9 mouse cellular contexts compared by ENCODE assay signal in genomic region chr9:78107912-78108795, GRCm38 (mm10). TPM values are rescaled to one million over a fixed set of nuclear protein-coding genes. Genes with fewer than 3 reads are reported as not detected.
DNase-seq lines count a peak whose midpoint lies in the region; ATAC-seq and TF ChIP-seq lines count a peak whose summit lies in the region.
"Had no signal": no experiment of that assay in that cellular context is flagged by ENCODE, and none has a peak within 500 bp of the region (broad histone marks: within the 10 kb centered on the region; RNA-seq: fewer than 3 reads in every experiment).

No protein-coding gene starts in this region.

- H3K4me3 ChIP-seq in CH12.LX (replicated peaks in 1 of 3; ENCODE audit: low read depth in 2 of 3, low read length in 2 of 3, poor library complexity in 1 of 3), result peak overlapping the region; percentile 75 to 88 (median 88)
- H3K4me3 ChIP-seq in forebrain, embryonic 10.5 days, result peak overlapping the region; percentile 93
- peak overlapping the region; percentile 91 for H3K4me3 ChIP-seq in heart, embryonic 15.5 days
- peak overlapping the region; percentile 81 for H3K4me3 ChIP-seq in liver, postnatal 0 days (ENCODE audit: low read depth, low read length)
- peak overlapping the region; percentile 73 for H3K4me3 ChIP-seq in neural tube, embryonic 13.5 days

- under 1% methylated on average over 88 of the region's 88 CpGs for WGBS in forebrain, embryonic 10.5 days
- 1% methylated on average over 87 of the region's 88 CpGs for WGBS in heart, embryonic 15.5 days
- WGBS in liver, postnatal 0 days (ENCODE audit: insufficient replicate concordance), result under 1% methylated on average over 84 of the region's 88 CpGs
- under 1% methylated on average over 88 of the region's 88 CpGs for WGBS in neural tube, embryonic 13.5 days

- peak overlapping the region; percentile 76 for H3K27ac ChIP-seq in CH12.LX (ENCODE audit: insufficient read depth, low read depth)
- peak overlapping the region; percentile 93 for H3K27ac ChIP-seq in forebrain, embryonic 10.5 days
- peak overlapping the region; percentile 96 for H3K27ac ChIP-seq in heart, embryonic 15.5 days
- peak overlapping the region; percentile 98 for H3K27ac ChIP-seq in liver, postnatal 0 days (ENCODE audit: low read depth)
- peak overlapping the region; percentile 95 for H3K27ac ChIP-seq in neural tube, embryonic 13.5 days (replicated peaks)

- TF ChIP-seq POLR2A in CH12.LX (IDR thresholded peaks at IDR 0.05; ENCODE audit: low read depth, low read length), result peak; percentile 75

- in situ Hi-C loops in CH12.LX (cut with MboI; ENCODE audit: low pct_ligation_motif_present, low pct_unique_long_range_greater_than_20kb, low sequenced_read_pairs), result no loop called here

- peak; percentile 75 for DNase-seq in CH12.LX (ENCODE audit: extremely low read depth)
- DNase-seq in c-Kit-positive CD71-negative TER-119-negative erythroid progenitor cells, embryonic 14.5 days (ENCODE audit: low read depth), result peak; percentile 56
- DNase-seq in forebrain, embryonic 10.5 days (ENCODE audit: extremely low spot score, low spot score), result peak; percentile 80
- peak; percentile 71 to 89 for DNase-seq in kidney, postnatal 36 days
- peak; percentile 90 for DNase-seq in liver, postnatal 0 days
- DNase-seq in telencephalon, adult 2 months (ENCODE audit: low read depth, low spot score), result peak; percentile 67

- H3K36me3 ChIP-seq in CH12.LX (replicated peaks in 1 of 2; ENCODE audit: control insufficient read depth in 1 of 2, insufficient read depth in 1 of 2, low read length in 1 of 2), result peaks cover 2 to 19% of the 10 kb centered on the region in 2 experiments
- H3K36me3 ChIP-seq in forebrain, embryonic 10.5 days (replicated peaks), result 0 out of 2 replicates have a peak, but pooled peaks cover 5% of the 10 kb centered on the region
- no peaks in the 10 kb centered on the region for H3K36me3 ChIP-seq in heart, embryonic 15.5 days
- peaks cover 8% of the 10 kb centered on the region; the same call in 1 of the 2 replicates for H3K36me3 ChIP-seq in liver, postnatal 0 days (replicated peaks; ENCODE audit: insufficient read depth, low read length)
- no peaks in the 10 kb centered on the region for H3K36me3 ChIP-seq in neural tube, embryonic 13.5 days

- TF ChIP-seq RAD21 in CH12.LX (IDR thresholded peaks at IDR 0.05; ENCODE audit: low read depth, low read length), result no peak

- peaks cover 4 to 46% of the 10 kb centered on the region in 2 experiments; a peak in 3 of 4 replicates for H3K4me1 ChIP-seq in CH12.LX (ENCODE audit: control insufficient read depth in 1 of 2, insufficient read depth in 2 of 2)
- H3K4me1 ChIP-seq in forebrain, embryonic 10.5 days, result peaks cover 35% of the 10 kb centered on the region
- peaks cover 26% of the 10 kb centered on the region for H3K4me1 ChIP-seq in heart, embryonic 15.5 days (replicated peaks)
- H3K4me1 ChIP-seq in liver, postnatal 0 days (ENCODE audit: insufficient read depth), result peaks cover 39% of the 10 kb centered on the region
- H3K4me1 ChIP-seq in neural tube, embryonic 13.5 days (replicated peaks), result peaks cover 33% of the 10 kb centered on the region

- no peaks in the 10 kb centered on the region; the same call in 1 of the 2 replicates for H3K79me2 ChIP-seq in CH12.LX (replicated peaks; ENCODE audit: control insufficient read depth, extremely low read depth, insufficient read depth, poor library complexity, severe bottlenecking)

- no peaks in the 10 kb centered on the region for H3K27me3 ChIP-seq in CH12.LX (replicated peaks)
- peaks cover 6% of the 10 kb centered on the region; the same call in 1 of the 2 replicates for H3K27me3 ChIP-seq in forebrain, embryonic 10.5 days (ENCODE audit: poor library complexity, severe bottlenecking)
- H3K27me3 ChIP-seq in heart, embryonic 15.5 days, result no peaks in the 10 kb centered on the region
- no peaks in the 10 kb centered on the region for H3K27me3 ChIP-seq in liver, postnatal 0 days (ENCODE audit: insufficient read depth, low read length)
- no peaks in the 10 kb centered on the region for H3K27me3 ChIP-seq in neural tube, embryonic 13.5 days

- peak overlapping the region; percentile 86 for H3K9ac ChIP-seq in CH12.LX (ENCODE audit: insufficient read depth, low read depth)
- H3K9ac ChIP-seq in heart, embryonic 15.5 days, result peak overlapping the region; percentile 91
- peak overlapping the region; percentile 92 for H3K9ac ChIP-seq in liver, postnatal 0 days (replicated peaks)
- peak overlapping the region; percentile 87 for H3K9ac ChIP-seq in neural tube, embryonic 13.5 days

- TF ChIP-seq CTCF in CH12.LX (conservative IDR thresholded peaks at IDR 0.05 in 1 of 2, IDR thresholded peaks at IDR 0.05 in 1 of 2; ENCODE audit: low read depth in 2 of 2, low read length in 2 of 2), result no peak
- 0 out of 2 replicates have a peak, but pooled peaks have one; percentile 1 for TF ChIP-seq CTCF in liver, postnatal 0 days (IDR thresholded peaks at IDR 0.05; ENCODE audit: low read depth)

- peak overlapping the region; percentile 52 for H3K4me2 ChIP-seq in CH12.LX (ENCODE audit: insufficient read depth, low read depth, poor library complexity, severe bottlenecking)
- peak overlapping the region; percentile 83 for H3K4me2 ChIP-seq in heart, embryonic 15.5 days
- peak overlapping the region; percentile 84 for H3K4me2 ChIP-seq in liver, postnatal 0 days (ENCODE audit: low read depth, low read length)
- H3K4me2 ChIP-seq in neural tube, embryonic 13.5 days, result peak overlapping the region; percentile 91

- dilution Hi-C loops in CH12.LX (cut with MboI; ENCODE audit: extremely low pct_ligation_motif_present, extremely low pct_unique_long_range_greater_than_20kb, low sequenced_read_pairs), result no loop called here

- no peaks in the 10 kb centered on the region for H3K9me3 ChIP-seq in CH12.LX (replicated peaks; ENCODE audit: low read length)
- no peaks in the 10 kb centered on the region for H3K9me3 ChIP-seq in forebrain, embryonic 10.5 days
- H3K9me3 ChIP-seq in heart, embryonic 15.5 days (replicated peaks), result no peaks in the 10 kb centered on the region
- no peaks in the 10 kb centered on the region for H3K9me3 ChIP-seq in liver, postnatal 0 days (ENCODE audit: low read length)
- H3K9me3 ChIP-seq in neural tube, embryonic 13.5 days, result no peaks in the 10 kb centered on the region

- peak; percentile 76 for ATAC-seq in heart, embryonic 15.5 days (replicated peaks; ENCODE audit: insufficient number of reproducible peaks, insufficient read depth, low FRiP score, low read depth)
- ATAC-seq in liver, postnatal 0 days, result peak; percentile 73
- ATAC-seq in neural tube, embryonic 13.5 days (ENCODE audit: low read depth), result peak; percentile 87

- 0 out of 2 replicates have a peak, but pooled peaks have one; percentile 34 for TF ChIP-seq EP300 in CH12.LX (IDR thresholded peaks at IDR 0.05; ENCODE audit: low read length)
- no peak for TF ChIP-seq EP300 in liver, postnatal 0 days (IDR thresholded peaks at IDR 0.05; ENCODE audit: low read depth)

TF ChIP-seq in CH12.LX, 34 proteins besides CTCF, POLR2A, EP300 and RAD21 (continues in another document):
- no peak for TF ChIP-seq MYC (IDR thresholded peaks at IDR 0.05; ENCODE audit: low read depth, low read length)
- TF ChIP-seq CHD2 (IDR thresholded peaks at IDR 0.05; ENCODE audit: low read length), result no peak
- peak; percentile 97 for TF ChIP-seq NRF1 (IDR thresholded peaks at IDR 0.05; ENCODE audit: low read depth, low read length)
- no peak for TF ChIP-seq JUN (IDR thresholded peaks at IDR 0.05; ENCODE audit: insufficient read depth, low read depth, low read length)
- peak; percentile 67; the same call in 1 of the 2 replicates for TF ChIP-seq TCF12 (IDR thresholded peaks at IDR 0.05; ENCODE audit: low read depth, low read length)
- peak; percentile 47; the same call in 1 of the 2 replicates for TF ChIP-seq ELF1 (IDR thresholded peaks at IDR 0.05; ENCODE audit: low read depth, low read length)
- TF ChIP-seq IRF4 (IDR thresholded peaks at IDR 0.05; ENCODE audit: low read depth, low read length), result no peak
- no peak for TF ChIP-seq MEF2A (IDR thresholded peaks at IDR 0.05; ENCODE audit: borderline replicate concordance, low read depth, low read length)
- no peak for TF ChIP-seq MAZ (IDR thresholded peaks at IDR 0.05; ENCODE audit: low read depth, low read length)
- no peak; the same call in 1 of the 2 replicates for TF ChIP-seq ZMIZ1 (IDR thresholded peaks at IDR 0.05; ENCODE audit: low read depth, low read length)
- TF ChIP-seq NELFE (IDR thresholded peaks at IDR 0.05; ENCODE audit: low read depth, low read length), result peak; percentile 88
- no peak for TF ChIP-seq JUND (conservative IDR thresholded peaks at IDR 0.05; ENCODE audit: low read depth, low read length)
- no peak for TF ChIP-seq ETS1 (conservative IDR thresholded peaks at IDR 0.05; ENCODE audit: low read depth, low read length)
- no peak for TF ChIP-seq RCOR1 (conservative IDR thresholded peaks at IDR 0.05; ENCODE audit: low read depth, low read length)

RNA-seq across cellular contexts. Expression of gene Fbxo9, which starts 0.7 kb away (rescaled TPM):
- total RNA-seq in CH12.LX (2012; rRNA removed), result 18.3 and 20.8 TPM in 2 replicates
- total RNA-seq in CH12.LX (2014; rRNA removed), result 24.2 and 25.5 TPM in 2 replicates
- polyA plus RNA-seq in CH12.LX (2012; ENCODE audit: insufficient read length, low read depth), result 12.7 and 14.3 TPM in 2 replicates
- polyA plus RNA-seq in forebrain, embryonic 10.5 days (2016; fragmentation: Nextera tagmentation; extraction: Ambion mirVana), result 21.0 and 22.9 TPM in 2 replicates
- 42.4 and 48.6 TPM in 2 replicates for polyA plus RNA-seq in heart, embryonic 15.5 days (2015; fragmentation: Nextera tagmentation; extraction: Ambion mirVana)
- polyA plus RNA-seq in liver, postnatal 0 days (2015; fragmentation: Nextera tagmentation; extraction: Ambion mirVana), result 45.7 and 54.0 TPM in 2 replicates
- 67.7 and 70.0 TPM in 2 replicates for polyA plus RNA-seq in neural tube, embryonic 13.5 days (2015; fragmentation: Nextera tagmentation; extraction: Ambion mirVana)

RNA-seq across cellular contexts. Expression of gene Ick, which starts 0.8 kb away (rescaled TPM):
- total RNA-seq in CH12.LX (2012; rRNA removed) (3.4 and 4.8 TPM in 2 replicates), CH12.LX (2014; rRNA removed) (4.5 and 5.0 TPM in 2 replicates)
- polyA plus RNA-seq in CH12.LX (2012; ENCODE audit: insufficient read length, low read depth), result 5.4 and 7.1 TPM in 2 replicates
- polyA plus RNA-seq in forebrain, embryonic 10.5 days (2016; fragmentation: Nextera tagmentation; extraction: Ambion mirVana), result 31.9 and 36.0 TPM in 2 replicates
- polyA plus RNA-seq in heart, embryonic 15.5 days (2015; fragmentation: Nextera tagmentation; extraction: Ambion mirVana), result 13.4 and 16.8 TPM in 2 replicates
- 5.3 and 7.0 TPM in 2 replicates for polyA plus RNA-seq in liver, postnatal 0 days (2015; fragmentation: Nextera tagmentation; extraction: Ambion mirVana)
- polyA plus RNA-seq in neural tube, embryonic 13.5 days (2015; fragmentation: Nextera tagmentation; extraction: Ambion mirVana), result 37.3 and 40.5 TPM in 2 replicates

RNA-seq across cellular contexts. Expression of gene Gcm1, which starts 56.4 kb away (rescaled TPM):
- total RNA-seq in CH12.LX (2012; rRNA removed) (not detected in 2 replicates), CH12.LX (2014; rRNA removed) (not detected in 2 replicates)
- not detected in 2 replicates for polyA plus RNA-seq in CH12.LX (2012; ENCODE audit: insufficient read length, low read depth)
- polyA plus RNA-seq in forebrain, embryonic 10.5 days (2016; fragmentation: Nextera tagmentation; extraction: Ambion mirVana), result 0.10 TPM in 1 of 2 replicates, not detected in the other
- 0.09 TPM in 1 of 2 replicates, not detected in the other for polyA plus RNA-seq in heart, embryonic 15.5 days (2015; fragmentation: Nextera tagmentation; extraction: Ambion mirVana)
- polyA plus RNA-seq in liver, postnatal 0 days (2015; fragmentation: Nextera tagmentation; extraction: Ambion mirVana), result not detected in 2 replicates
- not detected in 2 replicates for polyA plus RNA-seq in neural tube, embryonic 13.5 days (2015; fragmentation: Nextera tagmentation; extraction: Ambion mirVana)
- polyA plus RNA-seq: large intestine, adult 2 months had no signal

Comparison
In these comparisons a context has a peak if more than half of its experiments do, and no peak if none do; other contexts are left out.
1. Peak in every context shown above with its lines: DNase-seq, ATAC-seq, H3K4me3 ChIP-seq and H3K27ac ChIP-seq.